Mouse (Mus musculus) forebrain, embryonic 11.5 days (tissue): ENCODE data around the gene Olfm2. TPM values are rescaled to one million over a fixed set of nuclear protein-coding genes. Genes with fewer than 3 reads are reported as not detected.

ENCODE experiments used
- ATAC-seq: fragments of 200-750 bp; cut with Nextera tagmentation; replicated peaks from 2 replicates; pipeline ENCODE4 v1.8.0; 2017; ENCODE audit warnings: moderate TSS enrichment; ENCODE audit not compliant: low FRiP score
- DNase-seq: peaks from one replicate; pipeline ENCODE4 v3.0.0-alpha.2; 2017; ENCODE audit warnings: low spot score
- H3K27ac ChIP-seq: fragments of 300-500 bp; sonication (generic); 2 replicates; pipeline ENCODE4 v1.5.1; 2014; ENCODE audit warnings: low read depth, low read length
- H3K27me3 ChIP-seq: fragments of 300-500 bp; sonication (generic); 2 replicates; pipeline ENCODE4 v1.6.1; 2014; ENCODE audit warnings: mild to moderate bottlenecking, low read length, mixed read lengths; ENCODE audit not compliant: control insufficient read depth, insufficient read depth
- H3K36me3 ChIP-seq: fragments of 300-500 bp; sonication (generic); 2 replicates; pipeline ENCODE4 v1.6.1; 2014; ENCODE audit warnings: mild to moderate bottlenecking, low read length, moderate library complexity, mixed read lengths; ENCODE audit not compliant: control insufficient read depth, insufficient read depth
- H3K4me1 ChIP-seq: fragments of 300-500 bp; sonication (generic); replicated peaks from 2 replicates; pipeline ENCODE4 v1.6.1; 2014; ENCODE audit warnings: low read length, mixed read lengths; ENCODE audit not compliant: control insufficient read depth, insufficient read depth
- H3K4me2 ChIP-seq: fragments of 300-500 bp; sonication (generic); 2 replicates; pipeline ENCODE4 v1.6.1; 2014; ENCODE audit warnings: low read depth, mild to moderate bottlenecking, low read length, moderate library complexity, mixed read lengths; ENCODE audit not compliant: severe bottlenecking
- H3K4me3 ChIP-seq: fragments of 300-500 bp; sonication (generic); 2 replicates; pipeline ENCODE4 v1.5.1; 2014; ENCODE audit warnings: low read depth, low read length
- H3K9ac ChIP-seq: fragments of 300-500 bp; sonication (generic); 2 replicates; pipeline ENCODE4 v1.6.1; 2014; ENCODE audit warnings: low read length
- H3K9me3 ChIP-seq: fragments of 300-500 bp; sonication (generic); 2 replicates; pipeline ENCODE4 v1.6.1; 2016; ENCODE audit warnings: low read length, mixed read lengths; ENCODE audit not compliant: control insufficient read depth
- WGBS: fragments of 180-500 bp; shearing (Covaris S2); extraction: QIAGEN DNeasy Blood & Tissue Kit; methylation state at CpG from one replicate; pipeline ENCODE4 v1.1.7; 2014; 5-methylcytosine and 5-hydroxymethylcytosine counted together
- polyA plus RNA-seq: library from polyadenylated mRNA; unstranded; fragments of >200 nt; fragmentation: Nextera tagmentation; extraction: Ambion mirVana; gene quantifications from 2 replicates; pipeline ENCODE4 v1.2.1, GENCODE M21; 2014

Gene Olfm2
- polyA plus RNA-seq, 1 experiment from 2014 or later = 15.4 TPM

DNA sequence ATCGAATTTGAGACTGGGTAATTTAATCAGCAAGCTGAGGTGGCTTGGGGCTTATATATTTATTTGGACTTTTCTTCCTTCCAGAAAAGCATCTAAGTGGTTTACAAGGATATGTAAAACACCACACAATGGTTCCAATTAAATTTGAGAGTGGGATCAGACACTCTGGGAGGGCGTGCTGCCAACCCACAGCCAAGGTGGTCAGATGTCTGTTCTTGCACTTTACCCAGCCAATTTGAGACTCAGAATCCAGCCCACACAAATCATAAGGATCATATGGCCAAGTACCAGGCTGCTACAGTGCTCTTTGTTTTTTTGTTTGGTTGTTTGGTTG is 63.8 kb downstream of the Olfm2 start:
- no peak overlapping the region for H3K9ac ChIP-seq
- peak; percentile 26; the same call in 1 of the 2 replicates for ATAC-seq
- no peak overlapping the region for H3K4me3 ChIP-seq
- no peaks in the 10 kb centered on the region for H3K27me3 ChIP-seq
- H3K36me3 ChIP-seq = no peaks in the 10 kb centered on the region
- no peaks in the 10 kb centered on the region for H3K9me3 ChIP-seq
- 13% methylated on average over 2 of the region's 2 CpGs for WGBS
- no peaks in the 10 kb centered on the region for H3K4me1 ChIP-seq
- H3K4me2 ChIP-seq = no peak overlapping the region
- H3K27ac ChIP-seq = peak overlapping the region; percentile 12; the same call in 1 of the 2 replicates
- DNase-seq = no peak

- DNase-seq (no peak), ATAC-seq (peak; percentile 86)
- no peaks in the 10 kb centered on the region for H3K4me1 ChIP-seq
- H3K9ac ChIP-seq = no peak overlapping the region
- no peaks in the 10 kb centered on the region for H3K27me3 ChIP-seq
- WGBS = 27% methylated on average over 7 of the region's 7 CpGs
- H3K4me2 ChIP-seq = no peak overlapping the region
- peak overlapping the region; percentile 42 for H3K27ac ChIP-seq
- H3K36me3 ChIP-seq = no peaks in the 10 kb centered on the region
- no peaks in the 10 kb centered on the region for H3K9me3 ChIP-seq
- no peak overlapping the region for H3K4me3 ChIP-seq
Measured at GRCm38 (mm10) chr9:20681546-20682388, 64.4 kb downstream of the Olfm2 start.

DNA sequence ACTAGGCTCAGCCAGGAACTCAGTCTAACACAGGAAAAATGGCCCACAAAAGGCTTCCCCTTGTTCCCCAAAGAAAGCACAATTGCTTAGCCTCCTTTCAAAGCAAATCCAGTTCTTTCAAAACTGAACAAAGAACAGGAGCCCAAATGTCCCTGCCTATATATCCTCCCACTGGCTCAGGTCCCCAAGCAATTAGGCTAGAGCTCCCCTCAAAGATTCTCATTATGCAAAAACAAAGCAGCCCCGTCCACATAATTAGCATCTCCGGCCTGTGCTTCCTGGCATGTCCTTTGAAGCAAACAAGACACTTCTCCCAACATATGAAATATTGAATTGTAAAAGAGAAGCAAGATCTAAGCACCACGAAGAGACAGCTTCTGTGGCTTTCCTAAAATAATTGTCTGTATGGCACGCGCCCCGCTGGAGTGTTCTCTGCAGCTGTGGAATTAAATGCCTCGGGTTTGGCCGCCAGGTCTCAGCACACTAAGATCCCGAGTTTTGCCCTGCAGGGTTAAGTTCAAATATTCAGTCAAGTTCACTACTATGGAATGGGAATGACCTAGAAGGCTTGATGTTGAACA is 65.7 kb downstream of the Olfm2 start:
- no peaks in the 10 kb centered on the region for H3K36me3 ChIP-seq
- no peak overlapping the region for H3K4me2 ChIP-seq
- WGBS = 56% methylated on average over 9 of the region's 9 CpGs
- DNase-seq = no peak
- H3K9ac ChIP-seq = no peak overlapping the region
- H3K9me3 ChIP-seq = no peaks in the 10 kb centered on the region
- ATAC-seq = no peak
- H3K27me3 ChIP-seq = no peaks in the 10 kb centered on the region
- peak overlapping the region; percentile 42; the same call in 1 of the 2 replicates for H3K27ac ChIP-seq
- no peaks in the 10 kb centered on the region for H3K4me1 ChIP-seq
- H3K4me3 ChIP-seq = no peak overlapping the region

DNA sequence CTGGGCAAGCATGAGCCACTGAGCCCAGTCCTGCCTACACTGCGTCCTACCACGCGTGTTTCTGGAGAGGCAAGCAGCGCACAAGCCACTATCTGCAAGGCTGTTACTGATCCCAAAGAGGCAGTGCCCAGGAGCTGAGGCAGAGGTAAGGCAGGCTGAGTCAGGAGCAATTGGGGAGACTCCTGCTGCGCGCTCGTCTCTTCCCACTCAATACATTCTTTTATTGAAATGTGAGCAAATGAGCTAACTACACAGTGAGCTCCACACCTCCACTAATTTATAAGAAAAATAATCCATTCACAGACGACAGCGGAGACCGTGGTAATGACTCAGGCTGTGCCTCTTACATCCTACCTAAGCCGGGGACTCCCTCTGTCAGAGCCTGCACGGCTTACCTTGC is 68.3 kb downstream of the Olfm2 start:
- no peaks in the 10 kb centered on the region for H3K27me3 ChIP-seq
- DNase-seq = no peak
- no peak overlapping the region for H3K4me3 ChIP-seq
- no peaks in the 10 kb centered on the region for H3K9me3 ChIP-seq
- no peak overlapping the region for H3K4me2 ChIP-seq
- H3K36me3 ChIP-seq = no peaks in the 10 kb centered on the region
- no peak overlapping the region for H3K9ac ChIP-seq
- 93% methylated on average over 12 of the region's 12 CpGs for WGBS
- H3K4me1 ChIP-seq = no peaks in the 10 kb centered on the region
- H3K27ac ChIP-seq = no peak overlapping the region
- no peak for ATAC-seq

DNA sequence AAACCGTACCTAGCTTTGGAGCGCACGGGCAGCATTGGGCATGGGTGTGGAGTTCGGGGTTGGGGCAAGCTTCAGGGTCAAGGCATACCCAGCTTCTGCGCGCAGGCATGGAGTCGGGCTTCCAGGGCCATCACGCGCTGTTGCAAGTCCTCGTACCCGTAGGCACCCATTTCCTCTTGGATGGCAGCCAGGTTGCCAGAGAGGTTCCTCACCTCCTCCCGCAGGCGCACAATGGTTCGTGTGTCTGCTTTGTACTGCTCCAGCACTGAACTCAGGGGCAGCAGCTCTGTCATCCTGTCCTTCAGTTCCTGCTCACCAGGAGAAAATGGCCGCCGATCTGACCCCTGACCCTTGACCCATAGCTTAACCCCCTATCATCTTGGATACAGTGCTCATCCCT is 74.1 kb downstream of the Olfm2 start:
- Histone ChIP-seq H3K4me1 (no peaks in the 10 kb centered on the region), H3K9me3 (no peaks in the 10 kb centered on the region), H3K9ac (no peak overlapping the region), H3K27ac (no peak overlapping the region), H3K36me3 (no peaks in the 10 kb centered on the region), H3K4me3 (no peak overlapping the region), H3K4me2 (no peak overlapping the region), H3K27me3 (no peaks in the 10 kb centered on the region)
- WGBS = 88% methylated on average over 16 of the region's 16 CpGs
- DNase-seq (no peak), ATAC-seq (no peak)

GRCm38 (mm10) chr9:20668065-20668464 is 78.1 kb downstream of the Olfm2 start:
- Histone ChIP-seq H3K4me3 (no peak overlapping the region), H3K27ac (no peak overlapping the region), H3K4me1 (peaks cover 12% of the 10 kb centered on the region), H3K36me3 (peaks cover 3% of the 10 kb centered on the region; the same call in 1 of the 2 replicates), H3K9ac (no peak overlapping the region), H3K9me3 (no peaks in the 10 kb centered on the region), H3K27me3 (no peaks in the 10 kb centered on the region), H3K4me2 (no peak overlapping the region)
- 94% methylated on average over 22 of the region's 22 CpGs for WGBS
- ATAC-seq (no peak), DNase-seq (no peak)

- Histone ChIP-seq H3K9ac (no peak overlapping the region), H3K9me3 (no peaks in the 10 kb centered on the region), H3K36me3 (peaks cover 8% of the 10 kb centered on the region; the same call in 1 of the 2 replicates), H3K4me2 (no peak overlapping the region), H3K4me1 (peaks cover 12% of the 10 kb centered on the region), H3K27me3 (no peaks in the 10 kb centered on the region), H3K4me3 (no peak overlapping the region), H3K27ac (no peak overlapping the region)
- ATAC-seq (no peak), DNase-seq (no peak)
- WGBS = 9% methylated on average over 7 of the region's 7 CpGs
Measured at GRCm38 (mm10) chr9:20666510-20667034, 79.6 kb downstream of the Olfm2 start.

- ATAC-seq (peak; percentile 57), DNase-seq (no peak)
- no peaks in the 10 kb centered on the region for H3K27me3 ChIP-seq
- H3K4me1 ChIP-seq = peaks cover 12% of the 10 kb centered on the region
- no peak overlapping the region for H3K4me2 ChIP-seq
- no peak overlapping the region for H3K4me3 ChIP-seq
- 26% methylated on average over 8 of the region's 8 CpGs for WGBS
- H3K27ac ChIP-seq = no peak overlapping the region
- peaks cover 8% of the 10 kb centered on the region; the same call in 1 of the 2 replicates for H3K36me3 ChIP-seq
- no peak overlapping the region for H3K9ac ChIP-seq
- no peaks in the 10 kb centered on the region for H3K9me3 ChIP-seq
Measured at GRCm38 (mm10) chr9:20665925-20666324, 80.2 kb downstream of the Olfm2 start.
